Mouse (Mus musculus): ENCODE data around the gene Sspn.

Gene Sspn

GRCm38 (mm10) chr6:145934001-145934696, 2.7 kb downstream of the Sspn start:
- no peak for DNase-seq (ENCODE audit: low read depth, low spot score)

- DNase-seq (ENCODE audit: low read depth, low spot score) = no peak
Measured at GRCm38 (mm10) chr6:145934697-145935240, 3.3 kb downstream of the Sspn start.

GRCm38 (mm10) chr6:145935912-145936311, 4.5 kb downstream of the Sspn start:
- DNase-seq (ENCODE audit: low read depth, low spot score) = no peak

DNA sequence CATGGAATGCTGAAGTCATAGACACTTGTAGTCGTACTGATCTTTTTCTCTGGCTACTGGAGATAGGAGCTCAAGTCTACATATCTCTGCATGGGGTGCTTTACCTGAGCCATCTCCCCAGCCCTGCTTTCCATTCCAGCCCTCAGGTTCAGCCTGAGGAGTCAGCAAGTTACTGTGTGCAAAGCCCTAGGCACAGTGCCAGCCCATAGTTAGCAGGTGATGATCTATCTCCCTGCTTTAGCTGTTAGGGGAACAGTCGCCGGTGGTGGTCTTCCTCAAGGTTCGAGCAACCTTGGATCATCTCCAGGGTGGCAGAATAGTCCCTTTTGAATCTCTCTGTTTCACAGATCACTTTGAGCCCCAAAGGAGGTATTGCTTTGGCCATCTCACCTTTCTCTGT, 5.1 kb downstream of the Sspn start:
- no peak for DNase-seq (ENCODE audit: low read depth, low spot score)

DNA sequence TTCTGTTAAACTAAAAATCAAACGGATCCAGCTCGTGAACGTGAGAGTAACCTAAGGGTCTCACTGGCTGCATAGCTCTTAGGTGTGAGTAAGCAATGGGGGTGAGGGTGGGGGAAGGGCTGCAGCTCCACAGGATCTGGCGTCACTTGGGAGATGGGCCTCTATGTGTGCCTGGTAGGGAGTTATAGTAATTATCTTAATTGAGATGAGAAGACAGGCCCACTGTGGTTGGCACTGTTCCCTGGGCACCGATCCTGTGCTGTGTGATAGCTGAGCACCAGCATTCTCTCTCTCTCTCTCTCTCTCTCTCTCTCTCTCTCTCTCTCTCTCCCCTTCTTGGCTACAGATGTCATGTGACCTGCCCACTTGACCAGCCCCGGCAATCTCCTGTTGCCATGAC, 9.4 kb downstream of the Sspn start:
- no peak for DNase-seq (ENCODE audit: low read depth, low spot score)

DNA sequence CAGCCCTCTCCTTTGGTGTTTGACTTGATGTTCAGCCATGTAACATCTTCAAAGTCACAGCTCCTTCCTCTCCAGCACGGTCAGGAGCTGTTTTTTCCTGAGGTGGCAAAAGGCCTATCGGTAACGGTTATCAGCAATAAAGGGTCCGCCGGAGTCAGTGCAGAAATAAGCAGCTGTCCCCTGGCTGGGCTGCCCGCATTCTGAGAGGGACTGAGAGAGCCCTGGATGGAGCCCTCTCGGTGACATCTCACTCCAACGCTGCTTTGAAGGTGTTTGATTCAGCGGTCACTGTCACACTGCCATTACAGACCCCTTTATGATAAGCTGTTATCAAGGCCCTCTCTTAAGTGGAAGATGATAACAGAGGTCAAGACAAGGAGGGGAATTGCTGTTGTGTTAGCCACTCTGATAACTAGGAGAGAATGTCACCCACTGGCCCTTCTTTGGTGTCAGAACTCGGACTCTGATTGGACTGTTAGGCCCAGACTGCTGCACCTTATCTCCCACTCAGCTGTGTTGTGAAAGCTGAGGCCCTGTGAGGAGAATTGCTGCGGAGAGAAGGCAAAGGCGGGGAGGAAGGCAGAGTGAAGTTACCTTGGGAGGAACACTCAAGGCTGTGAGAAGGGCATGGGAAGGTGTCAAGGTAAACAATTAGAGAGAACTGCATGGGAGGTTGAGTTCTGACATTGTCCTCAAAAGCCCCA, 11.0 kb downstream of the Sspn start:
- no peak for DNase-seq (ENCODE audit: low read depth, low spot score)

DNA sequence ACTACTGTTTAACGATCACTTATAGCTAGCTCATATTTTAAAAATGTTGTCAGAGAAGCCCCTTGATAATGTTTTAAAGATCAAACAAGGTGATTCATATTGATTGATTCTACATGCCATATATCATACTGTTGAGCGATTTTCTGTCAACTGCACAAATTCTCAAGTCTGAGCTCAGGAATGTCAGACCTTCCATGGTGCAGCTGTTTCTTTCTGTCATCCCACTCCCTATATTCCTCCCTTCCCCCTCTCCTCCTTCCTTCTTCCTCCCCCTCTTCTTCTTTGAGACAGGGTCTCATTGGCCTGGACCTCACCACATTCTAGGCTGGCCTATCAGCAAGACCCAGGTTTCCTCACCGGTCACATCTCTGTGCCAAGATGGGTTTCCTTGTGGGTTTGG, 12.0 kb downstream of the Sspn start:
- DNase-seq (ENCODE audit: low read depth, low spot score) = no peak

DNA sequence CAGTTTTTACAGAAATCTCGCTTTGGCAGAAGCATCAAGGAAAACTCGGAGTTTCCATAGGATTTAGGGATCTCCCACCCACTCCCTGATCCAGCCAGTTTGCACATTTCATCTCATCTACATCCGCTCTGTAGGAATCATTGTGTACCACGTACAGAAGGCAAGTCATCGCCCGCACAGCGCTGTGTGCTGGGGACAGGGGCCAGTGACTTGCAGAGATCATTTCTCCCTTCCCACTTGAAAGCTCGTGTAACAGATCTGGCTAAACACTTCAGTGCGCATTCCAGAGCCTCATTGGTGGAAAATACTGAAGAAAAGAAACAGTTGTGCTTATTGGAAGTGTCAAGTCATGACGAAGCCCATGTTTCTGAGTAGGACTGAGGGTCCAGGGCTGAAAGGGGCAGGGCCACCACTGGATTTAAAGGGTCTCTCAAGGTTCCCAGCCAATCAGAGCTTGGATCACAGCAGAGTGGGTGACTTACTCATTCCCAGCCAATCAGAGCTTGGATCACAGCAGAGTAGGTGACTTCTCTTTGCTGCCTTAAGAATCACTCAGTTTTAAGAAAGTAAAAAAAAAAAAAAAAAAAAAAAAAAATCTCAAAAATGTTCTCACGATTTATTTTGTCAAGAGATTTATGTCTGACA, 14.4 kb downstream of the Sspn start:
- no peak for DNase-seq (ENCODE audit: low read depth, low spot score)

GRCm38 (mm10) chr6:145949049-145949448, 17.6 kb downstream of the Sspn start:
- no peak for DNase-seq (ENCODE audit: low read depth, low spot score)

DNA sequence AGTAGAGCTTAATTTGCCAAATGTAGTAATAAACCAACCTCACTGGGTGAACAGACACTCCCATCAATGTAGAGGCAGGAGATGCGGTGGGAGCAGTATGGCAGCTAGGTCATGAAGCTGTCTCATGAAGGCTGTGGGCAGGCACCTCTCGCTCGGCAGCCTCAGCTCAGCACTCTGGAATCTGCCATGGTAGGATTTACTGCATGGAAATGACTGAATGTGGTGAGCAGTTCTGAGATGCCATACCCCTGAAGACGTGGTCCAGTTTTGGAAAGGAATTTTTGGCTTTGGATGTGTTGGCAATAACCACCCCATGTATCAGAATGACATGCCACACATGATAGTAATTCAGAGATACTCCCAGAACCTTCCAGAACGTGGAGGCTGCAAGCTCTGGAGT, 19.2 kb downstream of the Sspn start:
- no peak for DNase-seq (ENCODE audit: low read depth, low spot score)

- DNase-seq (ENCODE audit: low read depth, low spot score) = no peak
Measured at GRCm38 (mm10) chr6:145952594-145952993, 21.2 kb downstream of the Sspn start.

DNA sequence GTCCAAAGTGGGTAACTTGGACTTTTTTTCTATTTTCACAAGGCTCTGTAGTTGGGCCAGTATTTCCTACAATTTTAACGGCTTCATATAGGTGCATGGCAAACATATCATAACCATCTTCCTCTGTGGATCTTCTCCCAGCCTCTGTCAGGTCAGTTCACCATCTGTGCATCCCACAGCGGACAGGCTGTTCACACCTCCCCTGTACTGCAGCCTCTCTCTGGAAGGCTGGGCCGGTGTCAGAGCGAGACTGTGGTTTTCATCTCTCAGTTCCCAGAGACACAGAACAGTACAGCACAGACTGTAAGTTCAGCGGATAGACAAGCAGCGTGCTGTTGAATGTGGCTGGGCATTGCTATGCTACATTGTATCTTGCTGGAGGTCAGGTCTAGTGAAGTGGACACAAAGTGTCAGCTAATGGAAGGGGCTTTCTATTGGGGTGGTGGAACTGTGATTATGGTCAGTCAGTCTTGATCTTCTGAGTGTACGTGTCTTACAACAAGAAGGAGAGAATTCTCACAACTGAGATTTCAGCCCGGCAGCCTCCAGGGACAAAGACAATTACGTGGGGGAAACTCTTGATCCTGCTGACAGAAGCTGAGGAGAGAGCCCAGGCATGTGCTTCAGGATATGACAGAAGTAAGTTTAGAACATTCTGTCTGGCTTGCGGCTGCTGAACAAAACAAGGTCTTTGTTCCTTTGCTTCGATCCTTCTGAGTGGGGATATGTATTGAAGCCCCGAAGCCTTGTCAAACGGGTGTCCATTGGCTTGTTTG, 21.9 kb downstream of the Sspn start:
- no peak for DNase-seq (ENCODE audit: low read depth, low spot score)

DNA sequence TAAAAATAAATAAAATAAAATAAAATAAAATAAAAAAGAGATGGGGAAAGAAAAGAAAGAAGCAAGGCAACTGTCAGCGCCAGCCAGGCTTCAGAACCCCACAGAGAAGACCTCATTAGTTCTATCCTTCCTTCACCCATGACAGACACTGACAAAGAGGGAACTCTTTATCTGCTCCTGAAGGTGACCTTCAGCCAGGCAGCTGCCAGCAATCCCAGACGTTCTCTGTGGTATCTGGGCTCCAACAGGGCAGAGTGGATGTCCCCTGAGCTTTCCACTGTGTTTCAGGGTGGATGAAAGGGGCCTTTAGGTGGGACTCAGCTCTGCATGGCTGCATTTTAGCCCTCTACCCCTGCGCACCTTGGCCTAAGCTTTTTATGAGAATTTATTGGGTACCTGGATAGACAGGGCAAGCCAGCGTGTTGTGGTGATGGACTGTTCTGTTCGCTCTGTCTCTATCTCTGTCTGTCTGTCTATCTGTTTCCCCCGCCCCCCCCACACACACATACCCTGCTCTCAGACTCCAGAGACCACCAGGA, 26.1 kb downstream of the Sspn start:
- no peak for DNase-seq (ENCODE audit: low read depth, low spot score)

DNA sequence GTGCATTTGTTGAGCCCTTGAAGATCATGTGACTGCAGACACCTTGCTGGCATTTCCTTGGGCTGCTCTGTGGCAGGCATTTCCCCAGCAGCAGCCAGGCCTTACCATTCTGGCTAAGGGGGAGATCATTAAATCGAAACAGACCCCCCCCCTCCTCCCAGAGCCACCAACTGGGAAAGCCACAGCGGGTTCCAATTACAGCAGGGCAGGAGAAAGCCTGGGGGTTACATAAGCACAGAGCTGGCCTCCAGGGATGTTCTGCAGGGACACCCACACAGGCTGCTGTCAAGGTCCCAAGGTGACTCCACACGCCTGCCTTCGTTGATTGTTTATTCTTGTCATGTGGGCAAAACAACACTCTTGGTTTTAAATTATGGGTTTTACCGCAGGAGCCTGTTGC, 26.6 kb downstream of the Sspn start:
- DNase-seq (ENCODE audit: low read depth, low spot score) = no peak

GRCm38 (mm10) chr6:145961047-145961446, 29.6 kb downstream of the Sspn start:
- no peak for DNase-seq (ENCODE audit: low read depth, low spot score)

DNA sequence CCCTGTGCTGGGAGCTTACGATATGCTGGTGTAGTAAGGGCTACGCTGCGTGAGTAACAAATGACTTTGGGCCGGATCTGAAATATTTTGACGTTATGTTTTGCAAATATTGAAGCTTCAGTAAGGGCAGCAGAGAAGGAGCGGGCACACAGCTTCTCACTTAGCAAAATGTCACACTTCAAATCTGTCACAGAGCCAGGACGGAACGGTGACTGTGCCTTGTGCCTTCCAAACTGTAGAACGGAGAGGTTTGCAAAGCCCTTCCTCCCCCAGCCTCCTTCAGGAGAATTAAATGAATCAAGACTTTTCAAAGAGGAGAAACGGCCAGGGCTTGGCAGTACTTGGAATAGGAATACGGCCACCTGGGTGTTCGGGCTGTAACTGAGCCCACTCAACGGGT, 32.5 kb downstream of the Sspn start:
- DNase-seq (ENCODE audit: low read depth, low spot score) = no peak

- no peak for DNase-seq (ENCODE audit: low read depth, low spot score)
Measured at GRCm38 (mm10) chr6:145967693-145968092, 36.3 kb downstream of the Sspn start.

DNA sequence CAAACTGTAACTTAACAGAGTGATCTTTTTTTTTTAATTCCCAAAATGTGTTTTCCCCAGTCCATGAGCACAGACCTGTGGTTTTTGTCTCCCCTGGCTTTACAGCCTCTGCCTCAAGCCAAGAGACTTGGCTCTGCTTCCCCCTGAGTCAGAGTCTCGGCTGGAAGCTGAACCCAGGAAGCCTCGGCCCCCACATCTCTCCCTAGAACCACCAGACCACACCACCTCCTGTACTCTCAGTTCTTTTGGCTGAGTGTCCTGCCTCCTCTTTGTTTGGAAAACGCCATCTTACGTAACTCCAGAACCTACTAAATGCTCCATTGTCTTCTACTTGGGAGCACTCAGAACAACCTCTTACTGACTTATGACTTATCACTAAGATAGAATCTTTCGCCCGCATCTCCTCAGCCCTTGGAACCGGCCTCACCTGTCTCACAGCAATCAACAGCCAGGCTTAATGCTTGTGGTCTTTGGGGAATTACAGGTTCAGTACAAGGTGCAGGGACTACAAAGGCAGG, 36.9 kb downstream of the Sspn start:
- DNase-seq (ENCODE audit: low read depth, low spot score) = no peak

- no peak for DNase-seq (ENCODE audit: low read depth, low spot score)
Measured at GRCm38 (mm10) chr6:145968821-145969220, 37.4 kb downstream of the Sspn start.

GRCm38 (mm10) chr6:145969572-145969971, 38.1 kb downstream of the Sspn start:
- DNase-seq (ENCODE audit: low read depth, low spot score) = no peak

DNA sequence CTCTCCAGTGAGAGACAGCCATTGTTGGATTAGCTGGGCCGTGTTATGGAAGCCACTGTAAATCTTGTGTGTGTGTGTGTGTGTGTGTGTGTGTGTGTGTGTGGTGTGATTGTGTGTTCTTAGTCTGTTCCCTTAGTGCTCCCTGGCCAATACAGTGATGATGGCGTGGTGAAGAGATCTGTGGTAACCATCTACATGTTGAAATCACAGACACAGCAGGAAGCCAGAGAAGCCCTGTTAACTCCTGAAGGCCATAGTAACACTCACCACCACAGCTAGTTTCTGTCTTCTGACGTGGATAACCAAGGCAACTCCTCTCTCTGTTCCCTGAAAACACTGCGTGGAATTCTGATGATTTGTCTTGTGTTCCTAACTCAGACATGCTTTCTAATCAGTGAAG, 40.7 kb downstream of the Sspn start:
- no peak for DNase-seq (ENCODE audit: low read depth, low spot score)

All from WW6 (cell line).